Mouse (Mus musculus) midbrain, embryonic 12.5 days (tissue): ENCODE data around the gene Efna5. TPM values are rescaled to one million over a fixed set of nuclear protein-coding genes. Genes with fewer than 3 reads are reported as not detected.

Source experiments
- ATAC-seq: fragments of 200-750 bp; cut with Nextera tagmentation; 2 replicates; pipeline ENCODE4 v1.8.0; 2017; ENCODE audit warnings: low read depth, moderate TSS enrichment, moderate library complexity; ENCODE audit not compliant: low FRiP score
- H3K27ac ChIP-seq: fragments of 300-500 bp; sonication (generic); replicated peaks from 2 replicates; pipeline ENCODE4 v1.5.1; 2016; ENCODE audit warnings: mild to moderate bottlenecking
- H3K27me3 ChIP-seq: fragments of 300-500 bp; sonication (generic); 2 replicates; pipeline ENCODE4 v1.6.1; 2016; ENCODE audit warnings: mild to moderate bottlenecking
- H3K36me3 ChIP-seq: fragments of 300-500 bp; sonication (generic); 2 replicates; pipeline ENCODE4 v1.6.1; 2016
- H3K4me1 ChIP-seq: fragments of 300-500 bp; sonication (generic); 2 replicates; pipeline ENCODE4 v1.6.1; 2016
- H3K4me2 ChIP-seq: fragments of 300-500 bp; sonication (generic); replicated peaks from 2 replicates; pipeline ENCODE4 v1.6.1; 2016; ENCODE audit warnings: mild to moderate bottlenecking, moderate library complexity
- H3K4me3 ChIP-seq: fragments of 300-500 bp; sonication (generic); 2 replicates; pipeline ENCODE4 v1.5.1; 2016; ENCODE audit warnings: mild to moderate bottlenecking
- H3K9ac ChIP-seq: fragments of 300-500 bp; sonication (generic); replicated peaks from 2 replicates; pipeline ENCODE4 v1.6.1; 2016; ENCODE audit warnings: mild to moderate bottlenecking, moderate library complexity
- H3K9me3 ChIP-seq: fragments of 300-500 bp; sonication (generic); 2 replicates; pipeline ENCODE4 v1.6.1; 2016; ENCODE audit warnings: mild to moderate bottlenecking
- WGBS: fragments of 180-500 bp; shearing (Covaris S2); methylation state at CpG from one replicate; pipeline ENCODE4 v1.1.7; 2016; 5-methylcytosine and 5-hydroxymethylcytosine counted together
- polyA plus RNA-seq: library from polyadenylated mRNA; unstranded; fragments of >200 nt; fragmentation: Nextera tagmentation; extraction: Ambion mirVana; gene quantifications from 2 replicates; pipeline ENCODE4 v1.2.1, GENCODE M21; 2016

Gene Efna5
- polyA plus RNA-seq, 1 experiment from 2014 or later = 115 TPM

DNA sequence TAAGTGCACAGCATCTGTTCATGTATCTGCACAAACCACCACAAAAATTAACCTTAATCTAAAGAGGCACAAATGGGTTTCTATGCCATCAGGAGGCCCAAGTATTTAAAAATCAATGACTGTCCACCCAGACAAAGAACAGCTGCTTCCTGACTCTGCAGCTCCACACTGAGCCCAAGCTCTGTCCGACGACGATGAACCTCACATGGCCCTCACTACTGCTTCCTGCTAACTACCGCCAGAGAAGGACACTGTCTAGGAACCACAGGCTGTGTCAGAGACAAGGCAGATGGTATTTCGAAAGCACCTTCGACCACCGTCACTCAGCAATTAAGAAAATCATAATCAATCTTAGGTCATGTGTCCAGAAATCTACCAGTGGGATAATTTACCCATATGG, 29.8 kb downstream of the Efna5 start:
- H3K27me3 ChIP-seq = peaks cover 31% of the 10 kb centered on the region
- peak overlapping the region; percentile 49 for H3K27ac ChIP-seq
- H3K4me2 ChIP-seq = peak overlapping the region; percentile 38
- ATAC-seq = no peak
- no peak overlapping the region for H3K4me3 ChIP-seq
- H3K36me3 ChIP-seq = no peaks in the 10 kb centered on the region
- H3K9me3 ChIP-seq = no peaks in the 10 kb centered on the region
- peaks cover 52% of the 10 kb centered on the region for H3K4me1 ChIP-seq
- WGBS = 34% methylated on average over 7 of the region's 7 CpGs
- no peak overlapping the region; the same call in 1 of the 2 replicates for H3K9ac ChIP-seq

DNA sequence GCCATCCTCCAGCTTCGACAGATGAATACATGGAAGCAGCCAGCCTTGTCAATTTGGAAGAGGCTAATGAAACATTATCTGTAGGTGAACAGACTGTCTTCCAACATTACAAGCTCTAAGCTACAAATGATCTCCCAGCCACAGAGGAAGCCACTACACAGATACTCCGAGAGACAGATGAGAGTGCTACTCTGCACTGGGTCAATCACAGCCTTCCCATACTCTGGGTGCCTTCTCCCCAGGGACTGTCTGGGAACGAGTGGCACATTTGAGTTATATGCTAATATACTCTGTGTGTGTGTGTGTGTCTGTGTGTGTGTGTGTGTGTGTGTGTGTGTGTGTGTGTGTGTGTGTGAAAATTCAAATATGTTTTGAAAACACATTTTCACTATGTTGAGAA, 30.5 kb downstream of the Efna5 start:
- H3K27ac ChIP-seq = 0 out of 2 replicates have a peak overlapping the region, but pooled peaks have one; percentile 2
- 45% methylated on average over 3 of the region's 3 CpGs for WGBS
- H3K9me3 ChIP-seq = no peaks in the 10 kb centered on the region
- no peak overlapping the region for H3K9ac ChIP-seq
- H3K27me3 ChIP-seq = peaks cover 29% of the 10 kb centered on the region
- H3K4me1 ChIP-seq = peaks cover 55% of the 10 kb centered on the region
- H3K4me2 ChIP-seq = peak overlapping the region; percentile 38
- no peak overlapping the region for H3K4me3 ChIP-seq
- no peaks in the 10 kb centered on the region for H3K36me3 ChIP-seq
- no peak for ATAC-seq

DNA sequence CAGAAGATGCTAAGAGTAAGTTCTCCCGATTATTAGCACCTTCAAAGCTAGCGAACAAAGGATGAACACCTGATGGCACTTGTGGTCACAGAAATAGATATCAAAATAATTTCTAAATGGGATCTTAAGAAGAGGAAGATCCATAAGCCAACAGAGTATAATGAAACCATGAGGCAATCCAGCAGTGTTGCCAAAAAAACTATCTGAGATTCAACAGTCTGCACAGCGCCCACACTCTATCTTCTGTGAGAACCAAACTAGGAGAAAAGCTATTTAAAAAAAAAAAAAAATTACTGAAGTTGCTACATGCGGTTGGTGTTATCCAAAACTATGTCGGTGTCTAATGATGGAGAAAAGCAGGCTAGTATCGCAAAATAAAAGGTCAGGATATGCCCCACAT, 31.4 kb downstream of the Efna5 start:
- Histone ChIP-seq H3K4me1 (peaks cover 60% of the 10 kb centered on the region), H3K27ac (0 out of 2 replicates have a peak overlapping the region, but pooled peaks have one; percentile 20), H3K36me3 (no peaks in the 10 kb centered on the region), H3K9ac (no peak overlapping the region), H3K4me3 (no peak overlapping the region), H3K4me2 (peak overlapping the region; percentile 38), H3K27me3 (peaks cover 26% of the 10 kb centered on the region), H3K9me3 (no peaks in the 10 kb centered on the region)
- ATAC-seq = no peak
- 78% methylated on average over 6 of the region's 6 CpGs for WGBS

DNA sequence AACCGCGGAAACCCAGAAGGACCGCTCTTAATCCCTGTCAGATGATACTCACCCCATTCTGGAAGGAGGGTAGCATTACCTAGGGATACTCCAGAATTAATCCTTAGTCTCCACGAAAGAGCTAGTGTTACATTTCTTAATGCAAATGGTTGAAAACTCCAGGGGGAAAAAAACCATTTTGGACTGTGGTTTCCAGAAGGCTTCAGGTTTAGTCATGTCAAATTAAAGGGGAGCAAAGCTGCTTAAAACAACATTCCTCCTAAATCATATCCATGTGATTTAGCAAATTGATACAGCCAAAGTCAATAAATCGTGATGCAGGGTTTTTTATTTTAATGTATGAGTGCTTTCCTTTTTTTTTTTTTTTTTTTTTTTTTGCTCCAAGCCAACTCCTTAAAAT, 35.5 kb downstream of the Efna5 start:
- Histone ChIP-seq H3K9ac (no peak overlapping the region), H3K4me1 (peaks cover 28% of the 10 kb centered on the region), H3K36me3 (no peaks in the 10 kb centered on the region), H3K9me3 (no peaks in the 10 kb centered on the region), H3K4me3 (no peak overlapping the region), H3K27me3 (peaks cover 27% of the 10 kb centered on the region), H3K4me2 (no peak overlapping the region), H3K27ac (no peak overlapping the region; the same call in 1 of the 2 replicates)
- 17% methylated on average over 5 of the region's 5 CpGs for WGBS
- ATAC-seq = no peak

DNA sequence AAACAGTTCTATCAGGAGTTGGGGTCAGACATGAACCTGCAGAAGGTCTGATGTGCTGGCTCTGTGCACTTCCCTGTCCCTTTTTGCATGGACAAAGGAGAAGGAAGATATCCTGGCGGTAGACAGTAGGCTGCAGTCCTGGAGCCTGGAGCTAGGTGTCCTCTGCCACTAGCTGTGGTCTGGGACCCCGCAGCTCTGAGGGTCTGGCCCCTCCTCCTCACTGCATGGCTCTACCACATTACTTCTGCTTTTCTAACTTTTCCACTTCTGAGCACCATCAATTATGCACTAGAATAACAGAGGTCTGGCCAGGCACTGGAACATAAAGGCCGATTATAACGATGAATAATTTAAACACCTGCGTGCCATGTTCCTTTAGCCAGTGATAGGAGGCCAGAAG, 36.8 kb downstream of the Efna5 start:
- 46% methylated on average over 5 of the region's 5 CpGs for WGBS
- no peak overlapping the region for H3K27ac ChIP-seq
- H3K4me3 ChIP-seq = no peak overlapping the region
- H3K4me2 ChIP-seq = no peak overlapping the region
- H3K9ac ChIP-seq = no peak overlapping the region
- no peaks in the 10 kb centered on the region for H3K36me3 ChIP-seq
- H3K4me1 ChIP-seq = peaks cover 18% of the 10 kb centered on the region
- H3K9me3 ChIP-seq = no peaks in the 10 kb centered on the region
- peaks cover 15% of the 10 kb centered on the region for H3K27me3 ChIP-seq
- peak; percentile 60; the same call in 1 of the 2 replicates for ATAC-seq

DNA sequence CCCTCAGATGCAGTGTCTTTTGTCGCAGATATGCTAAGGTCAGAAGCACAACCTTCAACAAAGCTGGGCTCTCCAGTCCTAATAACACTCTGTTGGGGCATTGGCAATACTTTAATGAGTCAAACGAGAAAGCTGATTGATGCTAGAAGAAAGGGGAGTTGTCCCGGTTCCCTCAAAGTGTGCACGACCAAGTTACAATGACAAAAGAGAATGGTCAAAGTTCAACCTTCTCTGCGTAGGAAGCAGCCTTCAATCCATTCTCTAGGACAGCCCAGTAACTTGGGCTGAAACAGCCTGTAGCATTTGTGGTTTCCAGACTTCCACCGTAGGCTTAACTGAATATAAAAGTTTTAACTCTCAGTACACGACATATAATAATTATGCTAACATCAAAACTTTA, 43.8 kb downstream of the Efna5 start:
- H3K9me3 ChIP-seq = 0 out of 2 replicates have a peak, but pooled peaks cover 4% of the 10 kb centered on the region
- no peaks in the 10 kb centered on the region for H3K27me3 ChIP-seq
- 0 out of 2 replicates have a peak, but pooled peaks cover 5% of the 10 kb centered on the region for H3K36me3 ChIP-seq
- 38% methylated on average over 7 of the region's 7 CpGs for WGBS
- H3K4me3 ChIP-seq = no peak overlapping the region
- H3K4me1 ChIP-seq = 0 out of 2 replicates have a peak, but pooled peaks cover 4% of the 10 kb centered on the region
- ATAC-seq = no peak
- no peak overlapping the region for H3K27ac ChIP-seq
- no peak overlapping the region for H3K9ac ChIP-seq
- H3K4me2 ChIP-seq = no peak overlapping the region

DNA sequence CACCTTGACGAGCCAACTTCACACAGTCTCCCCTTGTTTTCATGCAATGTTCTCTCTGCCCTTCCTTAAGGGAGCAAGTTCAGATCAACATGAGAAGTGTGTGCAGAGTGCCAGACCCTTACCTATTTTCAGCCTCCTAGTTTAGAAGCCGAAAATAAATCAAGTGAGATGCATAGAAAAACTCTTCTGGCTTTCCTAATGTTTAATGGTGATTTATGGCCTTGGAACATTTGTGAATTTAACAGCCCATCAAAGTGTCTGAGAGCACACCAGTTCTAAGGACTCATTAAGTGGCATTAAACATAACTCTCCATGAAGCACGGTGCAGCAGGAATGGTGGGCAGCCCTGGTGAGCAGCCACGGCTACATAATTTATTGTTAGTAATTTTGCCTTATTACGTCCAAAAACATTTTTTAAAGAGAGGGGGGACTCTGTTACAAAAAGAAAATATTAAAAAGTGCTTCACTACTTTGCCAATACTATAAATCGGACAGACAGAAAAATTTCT, 44.5 kb downstream of the Efna5 start:
- H3K27me3 ChIP-seq = no peaks in the 10 kb centered on the region
- ATAC-seq = no peak
- no peak overlapping the region for H3K4me3 ChIP-seq
- 0 out of 2 replicates have a peak, but pooled peaks cover 5% of the 10 kb centered on the region for H3K36me3 ChIP-seq
- no peak overlapping the region for H3K4me2 ChIP-seq
- WGBS = 91% methylated on average over 6 of the region's 6 CpGs
- H3K27ac ChIP-seq = no peak overlapping the region
- H3K9ac ChIP-seq = no peak overlapping the region
- peaks cover 4% of the 10 kb centered on the region; the same call in 1 of the 2 replicates for H3K4me1 ChIP-seq
- H3K9me3 ChIP-seq = 0 out of 2 replicates have a peak, but pooled peaks cover 4% of the 10 kb centered on the region

DNA sequence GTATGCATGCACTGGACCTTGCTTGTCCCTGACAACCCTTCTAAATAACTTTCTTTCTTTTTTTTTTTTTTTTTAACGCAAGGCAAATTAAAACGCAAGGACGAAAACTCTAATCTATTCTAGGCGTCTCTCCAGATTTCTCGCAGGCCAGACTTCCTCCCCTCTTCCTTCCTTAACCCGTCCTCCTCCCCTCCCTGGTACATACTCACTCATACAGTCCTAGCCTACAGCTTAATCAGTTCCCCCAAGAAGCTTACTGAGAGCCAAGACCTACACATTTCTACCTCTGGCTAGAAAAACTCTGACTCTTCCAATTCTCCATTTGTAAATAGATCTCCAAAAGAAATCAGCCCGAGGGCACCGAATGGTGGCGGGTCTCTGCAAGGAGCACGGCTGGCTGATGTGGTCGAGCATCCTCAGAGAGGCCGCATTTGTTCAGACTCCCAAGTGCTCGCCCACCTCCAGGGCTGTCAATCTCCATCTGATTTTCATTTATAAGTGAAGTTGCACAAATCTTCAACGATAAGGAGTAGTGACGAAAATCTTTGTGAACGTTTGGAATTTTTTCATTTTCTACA, 48.5 kb downstream of the Efna5 start:
- Histone ChIP-seq H3K27ac (no peak overlapping the region), H3K36me3 (0 out of 2 replicates have a peak, but pooled peaks cover 5% of the 10 kb centered on the region), H3K9me3 (0 out of 2 replicates have a peak, but pooled peaks cover 4% of the 10 kb centered on the region), H3K9ac (no peak overlapping the region), H3K4me2 (no peak overlapping the region), H3K4me3 (no peak overlapping the region), H3K4me1 (peaks cover 17% of the 10 kb centered on the region), H3K27me3 (0 out of 2 replicates have a peak, but pooled peaks cover 4% of the 10 kb centered on the region)
- WGBS = 67% methylated on average over 16 of the region's 16 CpGs
- no peak for ATAC-seq

DNA sequence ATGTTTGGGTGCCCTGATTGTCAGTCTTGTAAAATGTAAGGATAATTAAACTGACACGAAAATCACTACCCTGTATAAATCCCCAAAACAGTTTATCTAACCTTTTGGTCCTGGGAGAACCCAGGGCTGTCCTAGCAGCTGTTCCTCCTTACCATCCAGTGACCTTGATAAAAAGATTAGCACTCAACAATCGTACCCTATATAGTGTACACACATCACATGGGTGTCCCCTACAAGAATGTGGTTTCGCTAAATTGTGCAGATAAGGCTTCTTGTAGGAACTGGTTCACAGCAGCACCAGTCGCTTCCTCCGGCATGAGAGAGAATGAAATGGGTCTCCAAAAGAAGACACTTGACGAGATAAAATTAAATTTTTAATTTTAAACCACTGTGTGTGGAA, 53.6 kb downstream of the Efna5 start:
- Histone ChIP-seq H3K9ac (no peak overlapping the region), H3K27me3 (0 out of 2 replicates have a peak, but pooled peaks cover 4% of the 10 kb centered on the region), H3K4me3 (no peak overlapping the region), H3K27ac (0 out of 2 replicates have a peak overlapping the region, but pooled peaks have one; percentile 25), H3K4me1 (peaks cover 25% of the 10 kb centered on the region), H3K36me3 (no peaks in the 10 kb centered on the region), H3K4me2 (no peak overlapping the region), H3K9me3 (no peaks in the 10 kb centered on the region)
- WGBS = 41% methylated on average over 6 of the region's 6 CpGs
- no peak for ATAC-seq

DNA sequence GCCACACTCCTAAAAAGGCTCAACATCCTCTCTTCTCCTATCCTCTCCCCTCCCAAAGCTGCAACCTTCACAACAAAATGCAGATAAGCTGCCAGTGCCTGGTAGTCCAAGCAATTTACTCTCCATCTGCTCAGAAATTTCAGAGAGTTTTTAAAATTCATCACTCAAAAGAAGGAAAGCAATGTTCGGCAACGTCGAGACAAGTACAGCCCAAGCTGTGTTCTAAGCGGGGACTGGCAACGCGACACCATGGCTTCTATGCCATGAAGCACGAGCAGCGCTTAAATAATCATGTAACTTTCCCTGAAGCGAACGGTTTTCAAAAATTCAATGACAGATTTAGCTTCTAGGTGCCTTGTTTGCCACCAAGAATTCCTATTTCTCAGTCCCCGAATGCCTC, 59.9 kb downstream of the Efna5 start:
- Histone ChIP-seq H3K4me1 (peaks cover 42% of the 10 kb centered on the region), H3K4me2 (no peak overlapping the region), H3K9ac (no peak overlapping the region), H3K27me3 (peaks cover 7% of the 10 kb centered on the region; the same call in 1 of the 2 replicates), H3K36me3 (no peaks in the 10 kb centered on the region), H3K9me3 (no peaks in the 10 kb centered on the region), H3K4me3 (no peak overlapping the region), H3K27ac (no peak overlapping the region)
- WGBS = 83% methylated on average over 11 of the region's 11 CpGs
- ATAC-seq = no peak

DNA sequence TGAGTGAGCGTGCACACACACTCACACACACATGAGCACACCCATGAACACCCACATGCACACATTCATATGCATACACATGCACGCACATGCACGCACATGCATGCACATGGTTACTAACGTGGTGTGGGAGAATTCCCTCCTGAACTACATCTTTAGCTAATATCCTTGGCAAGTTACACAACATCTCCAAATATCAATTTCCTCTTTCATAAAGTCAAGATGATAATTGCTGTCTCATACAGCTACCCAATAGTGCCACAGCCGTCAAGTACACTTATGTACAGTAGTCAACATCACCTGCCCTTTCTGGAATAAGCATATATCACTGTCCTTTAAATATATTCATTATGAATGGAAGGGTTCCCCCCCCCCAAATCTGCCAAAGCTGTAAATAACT, 61.2 kb downstream of the Efna5 start:
- H3K27me3 ChIP-seq = peaks cover 7% of the 10 kb centered on the region; the same call in 1 of the 2 replicates
- H3K4me1 ChIP-seq = peaks cover 48% of the 10 kb centered on the region
- no peak overlapping the region for H3K27ac ChIP-seq
- H3K9ac ChIP-seq = no peak overlapping the region
- no peaks in the 10 kb centered on the region for H3K36me3 ChIP-seq
- no peak overlapping the region for H3K4me3 ChIP-seq
- H3K9me3 ChIP-seq = no peaks in the 10 kb centered on the region
- WGBS = 82% methylated on average over 5 of the region's 5 CpGs
- no peak for ATAC-seq
- H3K4me2 ChIP-seq = no peak overlapping the region

DNA sequence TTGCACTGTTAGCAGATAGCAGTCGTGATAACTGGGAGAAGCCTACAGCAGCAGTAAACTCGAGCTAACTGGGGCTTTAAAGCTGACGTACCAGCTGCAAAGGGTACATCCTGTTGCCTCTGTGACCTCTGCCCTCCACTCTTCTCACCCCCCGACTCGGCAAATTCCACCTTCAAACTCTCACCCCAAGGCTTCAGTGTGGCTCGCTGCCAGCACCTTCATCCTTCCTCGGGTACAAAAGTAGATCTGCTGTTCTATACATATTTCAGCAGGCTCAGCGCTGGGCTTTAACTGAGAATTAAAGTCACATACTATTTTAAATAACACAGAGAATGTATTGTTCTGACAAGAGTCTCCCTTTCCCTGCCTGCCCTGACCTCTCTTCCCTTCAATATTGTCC, 62.3 kb downstream of the Efna5 start:
- H3K36me3 ChIP-seq = no peaks in the 10 kb centered on the region
- H3K9ac ChIP-seq = 0 out of 2 replicates have a peak overlapping the region, but pooled peaks have one; percentile 1
- H3K27me3 ChIP-seq = peaks cover 7% of the 10 kb centered on the region; the same call in 1 of the 2 replicates
- WGBS = 11% methylated on average over 8 of the region's 8 CpGs
- no peaks in the 10 kb centered on the region for H3K9me3 ChIP-seq
- H3K4me1 ChIP-seq = peaks cover 48% of the 10 kb centered on the region
- ATAC-seq = no peak
- H3K4me3 ChIP-seq = no peak overlapping the region
- H3K4me2 ChIP-seq = peak overlapping the region; percentile 13
- H3K27ac ChIP-seq = no peak overlapping the region
